13 mouse cellular contexts compared by ENCODE assay signal in the genomic region with DNA sequence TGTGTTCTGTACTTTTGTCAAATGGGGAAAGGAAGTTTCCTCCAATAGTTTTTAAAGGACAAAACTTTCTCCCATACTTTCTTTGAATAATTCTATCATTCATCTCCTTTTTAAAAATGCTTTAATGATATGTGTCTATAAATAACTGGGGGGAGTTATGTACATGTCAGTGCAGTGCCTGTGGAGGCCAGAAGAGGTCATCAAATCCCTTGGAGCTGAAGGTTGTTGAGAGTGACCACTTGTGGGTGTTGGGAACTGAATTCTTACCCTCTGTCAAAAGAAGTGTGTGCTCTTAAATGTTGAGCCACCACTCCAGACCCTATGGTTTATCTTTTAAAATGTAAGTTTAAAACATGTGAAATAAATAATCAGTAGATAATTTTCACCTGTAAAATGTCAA. TPM values are rescaled to one million over a fixed set of nuclear protein-coding genes. Genes with fewer than 3 reads are reported as not detected.
DNase-seq lines count a peak whose midpoint lies in the region; ATAC-seq and TF ChIP-seq lines count a peak whose summit lies in the region.
"Had no signal": no experiment of that assay in that cellular context is flagged by ENCODE, and none has a peak within 500 bp of the region (broad histone marks: within the 10 kb centered on the region; RNA-seq: fewer than 3 reads in every experiment).

No protein-coding gene starts in this region.

- peak; percentile 54 for TF ChIP-seq CTCF in liver, postnatal 0 days (IDR thresholded peaks at IDR 0.05; ENCODE audit: low read depth)

- no peaks in the 10 kb centered on the region for H3K9me3 ChIP-seq in heart, embryonic 10.5 days
- H3K9me3 ChIP-seq in liver, postnatal 0 days (ENCODE audit: low read length): no peaks in the 10 kb centered on the region
- H3K9me3 ChIP-seq in liver, embryonic 12.5 days (replicated peaks): no peaks in the 10 kb centered on the region
- H3K9me3 ChIP-seq: heart, embryonic 15.5 days; liver, embryonic 15.5 days had no signal

- 0 out of 2 replicates have a peak, but pooled peaks cover 4% of the 10 kb centered on the region for H3K4me1 ChIP-seq in heart, embryonic 10.5 days
- no peaks in the 10 kb centered on the region for H3K4me1 ChIP-seq in liver, postnatal 0 days (ENCODE audit: insufficient read depth)
- H3K4me1 ChIP-seq in liver, embryonic 12.5 days: 0 out of 2 replicates have a peak, but pooled peaks cover 6% of the 10 kb centered on the region
- H3K4me1 ChIP-seq: liver, embryonic 15.5 days had no signal

- H3K9ac ChIP-seq in liver, postnatal 0 days (replicated peaks): no peak overlapping the region
- H3K9ac ChIP-seq in liver, embryonic 12.5 days: no peak overlapping the region
- H3K9ac ChIP-seq: heart, embryonic 15.5 days; liver, embryonic 15.5 days had no signal

- DNase-seq in heart, adult 18-20 months: peak; percentile 14 to 32
- no peak for DNase-seq in heart, embryonic 10.5 days (ENCODE audit: low spot score)
- no peak for DNase-seq in liver, postnatal 0 days
- peak; percentile 73 to 76 for DNase-seq in cerebellum, postnatal 10 days
- no peak for DNase-seq in frontal cortex, postnatal 14 days (ENCODE audit: low spot score in 2 of 2)
- DNase-seq in urinary bladder, postnatal 10 days (ENCODE audit: low spot score): no peak
- DNase-seq: layer of hippocampus, adult 9-11 months; right cerebral cortex, adult 18-20 months; thymus, adult 18-20 months had no signal

- no peak for TF ChIP-seq EP300 in liver, postnatal 0 days (IDR thresholded peaks at IDR 0.05; ENCODE audit: low read depth)

- H3K27me3 ChIP-seq in heart, embryonic 10.5 days (ENCODE audit: insufficient read depth, poor library complexity, severe bottlenecking): no peaks in the 10 kb centered on the region
- H3K27me3 ChIP-seq in liver, postnatal 0 days (ENCODE audit: insufficient read depth, low read length): no peaks in the 10 kb centered on the region
- no peaks in the 10 kb centered on the region for H3K27me3 ChIP-seq in liver, embryonic 12.5 days (replicated peaks)
- H3K27me3 ChIP-seq: heart, embryonic 15.5 days; liver, embryonic 15.5 days had no signal

- no peak overlapping the region for H3K27ac ChIP-seq in heart, embryonic 10.5 days
- H3K27ac ChIP-seq in liver, postnatal 0 days (ENCODE audit: low read depth): no peak overlapping the region
- no peak overlapping the region for H3K27ac ChIP-seq in liver, embryonic 12.5 days
- H3K27ac ChIP-seq: heart, embryonic 15.5 days; liver, embryonic 15.5 days had no signal

- H3K36me3 ChIP-seq in heart, embryonic 10.5 days: no peaks in the 10 kb centered on the region
- H3K36me3 ChIP-seq in liver, postnatal 0 days (replicated peaks; ENCODE audit: insufficient read depth, low read length): no peaks in the 10 kb centered on the region
- H3K36me3 ChIP-seq in liver, embryonic 12.5 days: no peaks in the 10 kb centered on the region
- H3K36me3 ChIP-seq: heart, embryonic 15.5 days; liver, embryonic 15.5 days had no signal

- H3K4me3 ChIP-seq in heart, embryonic 10.5 days: no peak overlapping the region
- H3K4me3 ChIP-seq in liver, postnatal 0 days (ENCODE audit: low read depth, low read length): no peak overlapping the region
- no peak overlapping the region for H3K4me3 ChIP-seq in liver, embryonic 12.5 days
- H3K4me3 ChIP-seq: heart, embryonic 15.5 days; liver, embryonic 15.5 days had no signal

- H3K4me2 ChIP-seq in liver, postnatal 0 days (ENCODE audit: low read depth, low read length): no peak overlapping the region
- no peak overlapping the region for H3K4me2 ChIP-seq in liver, embryonic 12.5 days
- H3K4me2 ChIP-seq: heart, embryonic 15.5 days; liver, embryonic 15.5 days had no signal

- ATAC-seq in liver, postnatal 0 days: no peak
- ATAC-seq in liver, embryonic 12.5 days: no peak
- peak; percentile 65 for ATAC-seq in megakaryocyte progenitor cell, adult 5-6 weeks (replicated peaks; ENCODE audit: poor library complexity)

RNA-seq across cellular contexts. Expression of gene Syne1, which starts 39.0 kb away (rescaled TPM):
- total RNA-seq in heart, adult 18-20 months (2021): 10 to 100 TPM; 61.8 to 62.6 TPM
- 6.8 and 13.2 TPM in 2 replicates for polyA plus RNA-seq in heart, embryonic 10.5 days (2016; fragmentation: Nextera tagmentation; extraction: Ambion mirVana)
- polyA plus RNA-seq in liver, postnatal 0 days (2015; fragmentation: Nextera tagmentation; extraction: Ambion mirVana): 4.4 and 5.2 TPM in 2 replicates
- 4.4 and 4.7 TPM in 2 replicates for polyA plus RNA-seq in liver, embryonic 12.5 days (2016; fragmentation: Nextera tagmentation; extraction: Ambion mirVana)
- total RNA-seq in megakaryocyte progenitor cell, adult 5-6 weeks (2015): 36.1 and 37.0 TPM in 2 replicates
- 41.6 and 48.4 TPM in 2 replicates for total RNA-seq in megakaryocyte progenitor cell, adult 5-6 weeks (2017)

Comparison
In these comparisons a context has a peak if more than half of its experiments do, and no peak if none do; other contexts are left out.
1. DNase-seq: peak in heart, adult 18-20 months (2 of 2) and cerebellum, postnatal 10 days (2 of 2); none in heart, embryonic 10.5 days (single experiment), liver, postnatal 0 days (single experiment), frontal cortex, postnatal 14 days (0 of 2) and urinary bladder, postnatal 10 days (single experiment).